Mouse (Mus musculus) liver, embryonic 11.5 days (tissue): ENCODE measurements at regions not wholly inside any gene's neighbourhood (a gene's known extent, or its start where the extent isn't known, plus 50 kb on each side); places are given as distances from the start of the nearest gene placed in this dataset.
"Not testable (repeated sequence)": the region's sequence is repeated elsewhere in the genome, so short reads cannot be mapped to it uniquely, and the experiment has no call there.

Experiments used
- ATAC-seq: fragments of 200-750 bp; cut with Nextera tagmentation; replicated peaks from 2 replicates; pipeline ENCODE4 v1.8.0; 2017; ENCODE audit warnings: moderate number of reproducible peaks, mild to moderate bottlenecking, moderate TSS enrichment, moderate library complexity; ENCODE audit not compliant: low FRiP score
- DNase-seq: peaks from one replicate; pipeline ENCODE4 v3.0.0-alpha.2; 2017; ENCODE audit warnings: low spot score
- H3K27ac ChIP-seq: fragments of 300-500 bp; sonication (generic); 2 replicates; pipeline ENCODE4 v1.5.1; 2014; ENCODE audit warnings: mild to moderate bottlenecking, low read depth, low read length, control low read depth
- H3K27me3 ChIP-seq: fragments of 300-500 bp; sonication (generic); replicated peaks from 2 replicates; pipeline ENCODE4 v1.6.1; 2014; ENCODE audit warnings: low read length, mixed read lengths; ENCODE audit not compliant: control insufficient read depth, insufficient read depth
- H3K36me3 ChIP-seq: fragments of 300-500 bp; sonication (generic); 2 replicates; pipeline ENCODE4 v1.6.1; 2014; ENCODE audit warnings: mild to moderate bottlenecking, low read length, moderate library complexity, mixed read lengths; ENCODE audit not compliant: control insufficient read depth, insufficient read depth
- H3K4me1 ChIP-seq: fragments of 300-500 bp; sonication (generic); replicated peaks from 2 replicates; pipeline ENCODE4 v1.6.1; 2014; ENCODE audit warnings: low read length, mixed read lengths; ENCODE audit not compliant: control insufficient read depth, insufficient read depth
- H3K4me2 ChIP-seq: fragments of 300-500 bp; sonication (generic); 2 replicates; pipeline ENCODE4 v1.6.1; 2014; ENCODE audit warnings: mild to moderate bottlenecking, control low read depth, moderate library complexity
- H3K4me3 ChIP-seq: fragments of 300-500 bp; sonication (generic); 2 replicates; pipeline ENCODE4 v1.5.1; 2014; ENCODE audit warnings: low read depth, low read length, control low read depth
- H3K9ac ChIP-seq: fragments of 300-500 bp; sonication (generic); 2 replicates; pipeline ENCODE4 v1.6.1; 2014; ENCODE audit warnings: low read depth, low read length, control low read depth
- H3K9me3 ChIP-seq: fragments of 300-500 bp; sonication (generic); 2 replicates; pipeline ENCODE4 v1.6.1; 2016; ENCODE audit warnings: low read length, inconsistent platforms, mixed read lengths; ENCODE audit not compliant: control insufficient read depth
- WGBS: fragments of 180-500 bp; shearing (Covaris S2); extraction: QIAGEN DNeasy Blood & Tissue Kit; methylation state at CpG from one replicate; pipeline ENCODE4 v1.1.7; 2014; 5-methylcytosine and 5-hydroxymethylcytosine counted together

- no peak for DNase-seq
- Histone ChIP-seq H3K4me1 (no peaks in the 10 kb centered on the region), H3K4me2 (no peak overlapping the region), H3K9ac (no peak overlapping the region), H3K27ac (no peak overlapping the region), H3K36me3 (no peaks in the 10 kb centered on the region), H3K9me3 (no peaks in the 10 kb centered on the region), H3K4me3 (no peak overlapping the region), H3K27me3 (no peaks in the 10 kb centered on the region)
- 75% methylated on average over 6 of the region's 6 CpGs for WGBS
- no peak for ATAC-seq
Measured at GRCm38 (mm10) chr6:140854691-140855090, 125.6 kb downstream of the Gm11077 start.

- no peak for DNase-seq
- Histone ChIP-seq H3K4me1 (no peaks in the 10 kb centered on the region), H3K36me3 (no peaks in the 10 kb centered on the region), H3K27ac (no peak overlapping the region), H3K27me3 (no peaks in the 10 kb centered on the region), H3K4me2 (peak overlapping the region; percentile 44), H3K9ac (no peak overlapping the region), H3K9me3 (no peaks in the 10 kb centered on the region), H3K4me3 (no peak overlapping the region)
- 22% methylated on average over 14 of the region's 14 CpGs for WGBS
- no peak for ATAC-seq
Measured at GRCm38 (mm10) chr6:140856468-140857117, 127.5 kb downstream of the Gm11077 start.

- Histone ChIP-seq H3K4me3 (no peak overlapping the region), H3K4me2 (peak overlapping the region; percentile 44), H3K9me3 (no peaks in the 10 kb centered on the region), H3K36me3 (no peaks in the 10 kb centered on the region), H3K27me3 (no peaks in the 10 kb centered on the region), H3K27ac (no peak overlapping the region), H3K9ac (no peak overlapping the region), H3K4me1 (no peaks in the 10 kb centered on the region)
- DNase-seq (no peak), ATAC-seq (no peak)
- 35% methylated on average over 18 of the region's 18 CpGs for WGBS
Measured at GRCm38 (mm10) chr6:140857118-140857746, 128.1 kb downstream of the Gm11077 start.

- not testable (repeated sequence) for ATAC-seq, H3K36me3 ChIP-seq, H3K27ac ChIP-seq, H3K4me1 ChIP-seq, H3K4me2 ChIP-seq, H3K9me3 ChIP-seq, DNase-seq, H3K27me3 ChIP-seq, H3K9ac ChIP-seq, H3K4me3 ChIP-seq
- 87% methylated on average over 7 of the region's 16 CpGs for WGBS
Measured at GRCm38 (mm10) chr6:140869523-140869922, 140.4 kb downstream of the Gm11077 start.

- 54% methylated on average over 3 of the region's 3 CpGs for WGBS
- H3K36me3 ChIP-seq: no peaks in the 10 kb centered on the region
- ATAC-seq: no peak
- H3K9me3 ChIP-seq: no peaks in the 10 kb centered on the region
- no peak overlapping the region for H3K27ac ChIP-seq
- H3K9ac ChIP-seq: no peak overlapping the region
- H3K27me3 ChIP-seq: no peaks in the 10 kb centered on the region
- no peak overlapping the region for H3K4me2 ChIP-seq
- no peak for DNase-seq
- H3K4me3 ChIP-seq: no peak overlapping the region
- no peaks in the 10 kb centered on the region for H3K4me1 ChIP-seq
Measured at GRCm38 (mm10) chr6:140874831-140875230, 145.7 kb downstream of the Gm11077 start.

GRCm38 (mm10) chr6:140883651-140884050, 154.6 kb downstream of the Gm11077 start:
- H3K9ac ChIP-seq: no peak overlapping the region
- no peak for ATAC-seq

GRCm38 (mm10) chr6:140888610-140889009, 159.5 kb downstream of the Gm11077 start:
- Histone ChIP-seq H3K27ac (no peak overlapping the region), H3K36me3 (no peaks in the 10 kb centered on the region), H3K4me2 (no peak overlapping the region), H3K27me3 (no peaks in the 10 kb centered on the region), H3K9ac (no peak overlapping the region), H3K4me3 (no peak overlapping the region), H3K9me3 (no peaks in the 10 kb centered on the region), H3K4me1 (no peaks in the 10 kb centered on the region)
- no peak for DNase-seq
- ATAC-seq: no peak
- WGBS: 27% methylated on average over 11 of the region's 11 CpGs

More at GRCm38 (mm10) chr6:140883651-140884050, 154.6 kb downstream of the Gm11077 start:
- no peak for DNase-seq
- Histone ChIP-seq H3K4me2 (no peak overlapping the region), H3K4me3 (no peak overlapping the region), H3K9me3 (no peaks in the 10 kb centered on the region), H3K27ac (no peak overlapping the region), H3K36me3 (no peaks in the 10 kb centered on the region), H3K27me3 (no peaks in the 10 kb centered on the region), H3K4me1 (no peaks in the 10 kb centered on the region)

- Histone ChIP-seq H3K4me2 (no peak overlapping the region), H3K27ac (no peak overlapping the region), H3K36me3 (no peaks in the 10 kb centered on the region), H3K9ac (no peak overlapping the region), H3K4me3 (no peak overlapping the region), H3K4me1 (no peaks in the 10 kb centered on the region), H3K27me3 (no peaks in the 10 kb centered on the region), H3K9me3 (no peaks in the 10 kb centered on the region)
- DNase-seq (no peak), ATAC-seq (no peak)
- WGBS: 67% methylated on average over 5 of the region's 5 CpGs
Measured at GRCm38 (mm10) chr6:140890060-140890459, 161.0 kb downstream of the Gm11077 start.

- ATAC-seq (no peak), DNase-seq (no peak)
- no peaks in the 10 kb centered on the region for H3K27me3 ChIP-seq
- H3K4me2 ChIP-seq: no peak overlapping the region
- H3K27ac ChIP-seq: no peak overlapping the region
- no peak overlapping the region for H3K9ac ChIP-seq
- H3K36me3 ChIP-seq: no peaks in the 10 kb centered on the region
- WGBS: 78% methylated on average over 2 of the region's 2 CpGs
- no peaks in the 10 kb centered on the region for H3K4me1 ChIP-seq
- no peaks in the 10 kb centered on the region for H3K9me3 ChIP-seq
- no peak overlapping the region for H3K4me3 ChIP-seq
Measured at GRCm38 (mm10) chr6:140890591-140890990, 161.5 kb downstream of the Gm11077 start.
